Mouse (Mus musculus): ENCODE measurements at regions not wholly inside any gene's neighbourhood (a gene's known extent, or its start where the extent isn't known, plus 50 kb on each side); places are given as distances from the start of the nearest gene placed in this dataset.
A peak's percentile ranks its signal among the peaks of the same experiment; 100 is the strongest.

- no peak for DNase-seq (ENCODE audit: low spot score)
- peak; percentile 35; the same call in 1 of the 2 replicates for TF ChIP-seq CTCF (IDR thresholded peaks at IDR 0.05; ENCODE audit: low read depth)
- Histone ChIP-seq H3K27me3 (ENCODE audit: insufficient read depth, low read length) (no peaks in the 10 kb centered on the region), H3K9ac (ENCODE audit: low read depth, low read length) (no peak overlapping the region), H3K4me3 (replicated peaks; ENCODE audit: low read depth, low read length) (no peak overlapping the region), H3K9me3 (replicated peaks; ENCODE audit: low read length) (no peaks in the 10 kb centered on the region), H3K4me2 (ENCODE audit: low read length) (no peak overlapping the region), H3K36me3 (ENCODE audit: insufficient read depth, low read length) (no peaks in the 10 kb centered on the region), H3K4me1 (replicated peaks; ENCODE audit: insufficient read depth, low read length) (no peaks in the 10 kb centered on the region), H3K27ac (no peak overlapping the region)
- 90% methylated on average over 3 of the region's 3 CpGs for WGBS
- ATAC-seq (replicated peaks; ENCODE audit: low FRiP score, low read depth) = no peak
Observed at GRCm38 (mm10) chr19:26510887-26511286, 94.0 kb upstream of the Smarca2 start.

- no peak for DNase-seq (ENCODE audit: low spot score)
- Histone ChIP-seq H3K27me3 (ENCODE audit: insufficient read depth, low read length) (no peaks in the 10 kb centered on the region), H3K4me2 (ENCODE audit: low read length) (no peak overlapping the region), H3K27ac (no peak overlapping the region), H3K9me3 (replicated peaks; ENCODE audit: low read length) (no peaks in the 10 kb centered on the region), H3K36me3 (ENCODE audit: insufficient read depth, low read length) (no peaks in the 10 kb centered on the region), H3K9ac (ENCODE audit: low read depth, low read length) (no peak overlapping the region), H3K4me1 (replicated peaks; ENCODE audit: insufficient read depth, low read length) (no peaks in the 10 kb centered on the region), H3K4me3 (replicated peaks; ENCODE audit: low read depth, low read length) (no peak overlapping the region)
- 84% methylated on average over 6 of the region's 6 CpGs for WGBS
- TF ChIP-seq CTCF (IDR thresholded peaks at IDR 0.05; ENCODE audit: low read depth) = no peak
- ATAC-seq (replicated peaks; ENCODE audit: low FRiP score, low read depth) = no peak
Observed at GRCm38 (mm10) chr19:26511756-26512155, 93.1 kb upstream of the Smarca2 start.

GRCm38 (mm10) chr19:26524583-26524982, 80.3 kb upstream of the Smarca2 start:
- TF ChIP-seq CTCF (IDR thresholded peaks at IDR 0.05; ENCODE audit: low read depth) = no peak
- H3K27me3 ChIP-seq (ENCODE audit: insufficient read depth, low read length) = no peaks in the 10 kb centered on the region
- DNase-seq (ENCODE audit: low spot score) (no peak), ATAC-seq (replicated peaks; ENCODE audit: low FRiP score, low read depth) (no peak)
- 85% methylated on average over 3 of the region's 3 CpGs for WGBS
- H3K9me3 ChIP-seq (replicated peaks; ENCODE audit: low read length) = no peaks in the 10 kb centered on the region
- H3K9ac ChIP-seq (ENCODE audit: low read depth, low read length) = no peak overlapping the region
- H3K36me3 ChIP-seq (ENCODE audit: insufficient read depth, low read length) = no peaks in the 10 kb centered on the region
- H3K27ac ChIP-seq = no peak overlapping the region
- no peak overlapping the region for H3K4me3 ChIP-seq (replicated peaks; ENCODE audit: low read depth, low read length)
- no peak overlapping the region for H3K4me2 ChIP-seq (ENCODE audit: low read length)
- H3K4me1 ChIP-seq (replicated peaks; ENCODE audit: insufficient read depth, low read length) = no peaks in the 10 kb centered on the region

- H3K9me3 ChIP-seq (replicated peaks; ENCODE audit: low read length) = no peaks in the 10 kb centered on the region
- no peak overlapping the region for H3K9ac ChIP-seq (ENCODE audit: low read depth, low read length)
- ATAC-seq (replicated peaks; ENCODE audit: low FRiP score, low read depth) = no peak
- no peak overlapping the region for H3K27ac ChIP-seq
- DNase-seq (ENCODE audit: low spot score) = no peak
- no peaks in the 10 kb centered on the region for H3K4me1 ChIP-seq (replicated peaks; ENCODE audit: insufficient read depth, low read length)
- WGBS = 81% methylated on average over 4 of the region's 4 CpGs
- no peak overlapping the region for H3K4me2 ChIP-seq (ENCODE audit: low read length)
- H3K36me3 ChIP-seq (ENCODE audit: insufficient read depth, low read length) = no peaks in the 10 kb centered on the region
- no peaks in the 10 kb centered on the region for H3K27me3 ChIP-seq (ENCODE audit: insufficient read depth, low read length)
- H3K4me3 ChIP-seq (replicated peaks; ENCODE audit: low read depth, low read length) = no peak overlapping the region
- no peak for TF ChIP-seq CTCF (IDR thresholded peaks at IDR 0.05; ENCODE audit: low read depth)
Observed at GRCm38 (mm10) chr19:26531390-26531789, 73.5 kb upstream of the Smarca2 start.

GRCm38 (mm10) chr19:26532509-26532908, 72.3 kb upstream of the Smarca2 start:
- 54% methylated on average over 6 of the region's 6 CpGs for WGBS
- H3K36me3 ChIP-seq (ENCODE audit: insufficient read depth, low read length) = no peaks in the 10 kb centered on the region
- H3K9ac ChIP-seq (ENCODE audit: low read depth, low read length) = no peak overlapping the region
- H3K9me3 ChIP-seq (replicated peaks; ENCODE audit: low read length) = no peaks in the 10 kb centered on the region
- H3K27ac ChIP-seq = no peak overlapping the region
- H3K4me2 ChIP-seq (ENCODE audit: low read length) = no peak overlapping the region
- no peaks in the 10 kb centered on the region for H3K4me1 ChIP-seq (replicated peaks; ENCODE audit: insufficient read depth, low read length)
- no peaks in the 10 kb centered on the region for H3K27me3 ChIP-seq (ENCODE audit: insufficient read depth, low read length)
- H3K4me3 ChIP-seq (replicated peaks; ENCODE audit: low read depth, low read length) = no peak overlapping the region
- TF ChIP-seq CTCF (IDR thresholded peaks at IDR 0.05; ENCODE audit: low read depth) = no peak
- no peak for DNase-seq (ENCODE audit: low spot score)
- ATAC-seq (replicated peaks; ENCODE audit: low FRiP score, low read depth) = no peak

- no peak for ATAC-seq (replicated peaks; ENCODE audit: low FRiP score, low read depth)
- H3K27ac ChIP-seq = no peak overlapping the region
- H3K4me2 ChIP-seq (ENCODE audit: low read length) = no peak overlapping the region
- H3K4me3 ChIP-seq (replicated peaks; ENCODE audit: low read depth, low read length) = no peak overlapping the region
- no peak overlapping the region for H3K9ac ChIP-seq (ENCODE audit: low read depth, low read length)
- WGBS = 48% methylated on average over 3 of the region's 3 CpGs
- H3K9me3 ChIP-seq (replicated peaks; ENCODE audit: low read length) = no peaks in the 10 kb centered on the region
- H3K27me3 ChIP-seq (ENCODE audit: insufficient read depth, low read length) = no peaks in the 10 kb centered on the region
- no peak for DNase-seq (ENCODE audit: low spot score)
- no peaks in the 10 kb centered on the region for H3K4me1 ChIP-seq (replicated peaks; ENCODE audit: insufficient read depth, low read length)
- no peaks in the 10 kb centered on the region for H3K36me3 ChIP-seq (ENCODE audit: insufficient read depth, low read length)
- no peak for TF ChIP-seq CTCF (IDR thresholded peaks at IDR 0.05; ENCODE audit: low read depth)
Observed at GRCm38 (mm10) chr19:26545671-26546070, 59.2 kb upstream of the Smarca2 start.

GRCm38 (mm10) chr19:26547522-26547921, 57.3 kb upstream of the Smarca2 start:
- WGBS = 81% methylated on average over 6 of the region's 6 CpGs
- H3K9ac ChIP-seq (ENCODE audit: low read depth, low read length) = no peak overlapping the region
- no peaks in the 10 kb centered on the region for H3K4me1 ChIP-seq (replicated peaks; ENCODE audit: insufficient read depth, low read length)
- TF ChIP-seq CTCF (IDR thresholded peaks at IDR 0.05; ENCODE audit: low read depth) = no peak
- ATAC-seq (replicated peaks; ENCODE audit: low FRiP score, low read depth) (no peak), DNase-seq (ENCODE audit: low spot score) (no peak)
- no peak overlapping the region for H3K27ac ChIP-seq
- H3K4me2 ChIP-seq (ENCODE audit: low read length) = no peak overlapping the region
- H3K4me3 ChIP-seq (replicated peaks; ENCODE audit: low read depth, low read length) = no peak overlapping the region
- no peaks in the 10 kb centered on the region for H3K9me3 ChIP-seq (replicated peaks; ENCODE audit: low read length)
- no peaks in the 10 kb centered on the region for H3K27me3 ChIP-seq (ENCODE audit: insufficient read depth, low read length)
- H3K36me3 ChIP-seq (ENCODE audit: insufficient read depth, low read length) = no peaks in the 10 kb centered on the region

All from kidney, postnatal 0 days (tissue).